Mouse (Mus musculus) limb, embryonic 14.5 days (tissue): Measurements from ENCODE around the gene Ubqlnl. TPM values are rescaled to one million over a fixed set of nuclear protein-coding genes. Genes with fewer than 3 reads are reported as not detected.

Experiments used
- ATAC-seq: fragments of 200-750 bp; cut with Nextera tagmentation; 2 replicates; pipeline ENCODE4 v1.8.0; 2017; ENCODE audit warnings: low read depth, moderate number of reproducible peaks, moderate TSS enrichment; ENCODE audit not compliant: low FRiP score
- DNase-seq: peaks from one replicate; pipeline ENCODE4 v3.0.0-alpha.2; 2015; ENCODE audit warnings: low spot score
- H3K27ac ChIP-seq: fragments of 300-500 bp; sonication (generic); replicated peaks from 2 replicates; pipeline ENCODE4 v1.5.1; 2014; ENCODE audit warnings: low read depth, mild to moderate bottlenecking, low read length, moderate library complexity, mixed read lengths
- H3K27me3 ChIP-seq: fragments of 300-500 bp; sonication (generic); 2 replicates; pipeline ENCODE4 v1.6.1; 2014; ENCODE audit warnings: low read length, mixed read lengths; ENCODE audit not compliant: control insufficient read depth, insufficient read depth
- H3K36me3 ChIP-seq: fragments of 300-500 bp; sonication (generic); 2 replicates; pipeline ENCODE4 v1.6.1; 2014; ENCODE audit warnings: mild to moderate bottlenecking, low read length, moderate library complexity, mixed read lengths; ENCODE audit not compliant: control insufficient read depth, insufficient read depth
- H3K4me1 ChIP-seq: fragments of 300-500 bp; sonication (generic); 2 replicates; pipeline ENCODE4 v1.6.1; 2014; ENCODE audit warnings: antibody characterized with exemption, low read length, mixed read lengths; ENCODE audit not compliant: control insufficient read depth, insufficient read depth
- H3K4me2 ChIP-seq: fragments of 300-500 bp; sonication (generic); replicated peaks from 2 replicates; pipeline ENCODE4 v1.6.1; 2014; ENCODE audit warnings: low read depth, mild to moderate bottlenecking, low read length, moderate library complexity; ENCODE audit not compliant: severe bottlenecking
- H3K4me3 ChIP-seq: fragments of 300-500 bp; sonication (generic); replicated peaks from 2 replicates; pipeline ENCODE4 v1.5.1; 2014; ENCODE audit warnings: low read length
- H3K9ac ChIP-seq: fragments of 300-500 bp; sonication (generic); 2 replicates; pipeline ENCODE4 v1.6.1; 2014; ENCODE audit warnings: mild to moderate bottlenecking, low read depth, low read length, moderate library complexity; ENCODE audit not compliant: severe bottlenecking
- H3K9me3 ChIP-seq: fragments of 300-500 bp; sonication (generic); 2 replicates; pipeline ENCODE4 v1.6.1; 2016; ENCODE audit warnings: low read length; ENCODE audit not compliant: control insufficient read depth
- POLR2A ChIP-seq: fragments of 200-500 bp; IDR thresholded peaks from 2 replicates; pipeline ENCODE4 v1.8.0; 2012; ENCODE audit warnings: inconsistent platforms, mild to moderate bottlenecking, moderate library complexity, borderline replicate concordance; ENCODE audit not compliant: insufficient read depth, insufficient read length; ENCODE audit errors: extremely low read depth
- WGBS: fragments of 180-500 bp; shearing (Covaris S2); extraction: QIAGEN DNeasy Blood & Tissue Kit; methylation state at CpG from one replicate; pipeline ENCODE4 v1.1.7; 2014; 5-methylcytosine and 5-hydroxymethylcytosine counted together
- polyA plus RNA-seq, 2 experiments: library from polyadenylated mRNA; depleted of rRNA in 1 of 2; stranded (reverse) in 1 of 2; unstranded in 1 of 2; fragments of >200 nt; fragmentation: Nextera tagmentation in 1 of 2; extraction: Ambion mirVana in 1 of 2; gene quantifications; 2 replicates each; pipeline versions ENCODE4 v1.2.1 to v1.2.3; 2012 to 2014

Ubqlnl gene
- polyA plus RNA-seq, 2 experiments: not detected

- H3K4me2 ChIP-seq: no peak within 1 kb of the TSS
- H3K27ac ChIP-seq: no peak within 1 kb of the TSS
- WGBS: 89% methylated on average over 5 of the region's 5 CpGs
- no peak within 1 kb of the TSS for H3K4me3 ChIP-seq
- DNase-seq: no peak
- H3K9ac ChIP-seq: no peak within 1 kb of the TSS
- H3K36me3 ChIP-seq: no peaks in the 10 kb centered on the region
- no peaks in the 10 kb centered on the region for H3K4me1 ChIP-seq
- H3K9me3 ChIP-seq: no peaks in the 10 kb centered on the region
- no peak for TF ChIP-seq POLR2A
- no peaks in the 10 kb centered on the region for H3K27me3 ChIP-seq
- no peak for ATAC-seq
Measured at GRCm38 (mm10) chr7:104129726-104130125, 20.6 kb downstream of the Ubqlnl start, which contains the start of gene Ubqln5. Ubqln5 (minus strand) TSS chr7:104129826.

DNA sequence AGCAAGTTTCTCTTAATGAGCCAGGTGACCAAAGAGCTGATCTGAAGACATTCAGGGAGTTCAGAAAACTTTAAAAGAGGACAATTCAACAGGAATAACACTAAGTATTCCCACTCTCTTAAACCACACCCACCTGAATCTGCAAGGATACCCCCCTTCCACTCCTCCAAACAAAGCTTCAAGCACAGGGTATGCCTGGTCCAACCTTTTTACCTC, 45.7 kb downstream of the Ubqlnl start, which contains the start of gene Olfr646:
Olfr646 (plus strand) TSS at position 117 of the 216 bp plus-strand sequence.
- H3K9me3 ChIP-seq: no peaks in the 10 kb centered on the region
- H3K36me3 ChIP-seq: no peaks in the 10 kb centered on the region
- TF ChIP-seq POLR2A: no peak
- H3K27ac ChIP-seq: no peak within 1 kb of the TSS
- no peaks in the 10 kb centered on the region for H3K4me1 ChIP-seq
- no peaks in the 10 kb centered on the region for H3K27me3 ChIP-seq
- DNase-seq: no peak
- H3K4me3 ChIP-seq: no peak within 1 kb of the TSS
- no peak within 1 kb of the TSS for H3K9ac ChIP-seq
- no peak within 1 kb of the TSS for H3K4me2 ChIP-seq
- ATAC-seq: no peak

- no peak overlapping the region for H3K27ac ChIP-seq
- ATAC-seq: no peak
- no peaks in the 10 kb centered on the region for H3K27me3 ChIP-seq
- H3K4me2 ChIP-seq: no peak overlapping the region
- 37% methylated on average over 4 of the region's 4 CpGs for WGBS
- no peak overlapping the region for H3K9ac ChIP-seq
- no peaks in the 10 kb centered on the region for H3K9me3 ChIP-seq
- TF ChIP-seq POLR2A: no peak
- no peaks in the 10 kb centered on the region for H3K4me1 ChIP-seq
- no peak overlapping the region for H3K4me3 ChIP-seq
- DNase-seq: no peak
- no peaks in the 10 kb centered on the region for H3K36me3 ChIP-seq
Measured at GRCm38 (mm10) chr7:104103913-104104756, 46.2 kb downstream of the Ubqlnl start.

Other genes starting within 250 kb of the Ubqlnl start
- not detected in 2 replicates for gene Olfr65, start 247.1 kb downstream of the Ubqlnl start, polyA plus RNA-seq (2012; rRNA removed)
- gene Olfr65, start 247.1 kb downstream of the Ubqlnl start, polyA plus RNA-seq (2014; fragmentation: Nextera tagmentation; extraction: Ambion mirVana): not detected in 2 replicates
- not detected in 2 replicates for gene Olfr631, start 221.7 kb downstream of the Ubqlnl start, polyA plus RNA-seq (2012; rRNA removed)
- gene Olfr631, start 221.7 kb downstream of the Ubqlnl start, polyA plus RNA-seq (2014; fragmentation: Nextera tagmentation; extraction: Ambion mirVana): not detected in 2 replicates
- gene Olfr632, start 216.2 kb downstream of the Ubqlnl start, polyA plus RNA-seq (2012; rRNA removed): not detected in 2 replicates
- gene Olfr632, start 216.2 kb downstream of the Ubqlnl start, polyA plus RNA-seq (2014; fragmentation: Nextera tagmentation; extraction: Ambion mirVana): not detected in 2 replicates
- not detected in 2 replicates for gene Olfr633, start 206.1 kb downstream of the Ubqlnl start, polyA plus RNA-seq (2012; rRNA removed)
- not detected in 2 replicates for gene Olfr633, start 206.1 kb downstream of the Ubqlnl start, polyA plus RNA-seq (2014; fragmentation: Nextera tagmentation; extraction: Ambion mirVana)
- gene Olfr635, start 179.4 kb downstream of the Ubqlnl start, polyA plus RNA-seq (2012; rRNA removed): not detected in 2 replicates
- 0.03 TPM in 1 of 2 replicates, not detected in the other for gene Olfr635, start 179.4 kb downstream of the Ubqlnl start, polyA plus RNA-seq (2014; fragmentation: Nextera tagmentation; extraction: Ambion mirVana)
- not detected in 2 replicates for gene Olfr638, start 151.8 kb downstream of the Ubqlnl start, polyA plus RNA-seq (2012; rRNA removed)
- gene Olfr638, start 151.8 kb downstream of the Ubqlnl start, polyA plus RNA-seq (2014; fragmentation: Nextera tagmentation; extraction: Ambion mirVana): not detected in 2 replicates
- not detected in 2 replicates for gene Olfr639, start 133.3 kb downstream of the Ubqlnl start, polyA plus RNA-seq (2012; rRNA removed)
- gene Olfr639, start 133.3 kb downstream of the Ubqlnl start, polyA plus RNA-seq (2014; fragmentation: Nextera tagmentation; extraction: Ambion mirVana): not detected in 2 replicates
- gene Olfr640, start 125.0 kb downstream of the Ubqlnl start, polyA plus RNA-seq (2012; rRNA removed): not detected in 2 replicates
- gene Olfr640, start 125.0 kb downstream of the Ubqlnl start, polyA plus RNA-seq (2014; fragmentation: Nextera tagmentation; extraction: Ambion mirVana): not detected in 2 replicates
- not detected in 2 replicates for gene Olfr641, start 115.1 kb downstream of the Ubqlnl start, polyA plus RNA-seq (2012; rRNA removed)
- not detected in 2 replicates for gene Olfr641, start 115.1 kb downstream of the Ubqlnl start, polyA plus RNA-seq (2014; fragmentation: Nextera tagmentation; extraction: Ambion mirVana)
- not detected in 2 replicates for gene Olfr642, start 97.9 kb downstream of the Ubqlnl start, polyA plus RNA-seq (2012; rRNA removed)
- not detected in 2 replicates for gene Olfr642, start 97.9 kb downstream of the Ubqlnl start, polyA plus RNA-seq (2014; fragmentation: Nextera tagmentation; extraction: Ambion mirVana)
- gene 4930516K23Rik, start 89.1 kb downstream of the Ubqlnl start, polyA plus RNA-seq (2012; rRNA removed): 0.03 TPM in 1 of 2 replicates, not detected in the other
- not detected in 2 replicates for gene 4930516K23Rik, start 89.1 kb downstream of the Ubqlnl start, polyA plus RNA-seq (2014; fragmentation: Nextera tagmentation; extraction: Ambion mirVana)
- gene Olfr644, start 78.7 kb downstream of the Ubqlnl start, polyA plus RNA-seq (2012; rRNA removed): 0.10 TPM in 1 of 2 replicates, not detected in the other
- not detected in 2 replicates for gene Olfr644, start 78.7 kb downstream of the Ubqlnl start, polyA plus RNA-seq (2014; fragmentation: Nextera tagmentation; extraction: Ambion mirVana)
- not detected in 2 replicates for gene Olfr645, start 65.1 kb downstream of the Ubqlnl start, polyA plus RNA-seq (2012; rRNA removed)
- not detected in 2 replicates for gene Olfr645, start 65.1 kb downstream of the Ubqlnl start, polyA plus RNA-seq (2014; fragmentation: Nextera tagmentation; extraction: Ambion mirVana)
- gene Olfr646, start 45.7 kb downstream of the Ubqlnl start, polyA plus RNA-seq (2012; rRNA removed): not detected in 2 replicates
- not detected in 2 replicates for gene Olfr646, start 45.7 kb downstream of the Ubqlnl start, polyA plus RNA-seq (2014; fragmentation: Nextera tagmentation; extraction: Ambion mirVana)
- gene Ubqln5, start 20.7 kb downstream of the Ubqlnl start, polyA plus RNA-seq (2012; rRNA removed): not detected in 2 replicates
- not detected in 2 replicates for gene Ubqln5, start 20.7 kb downstream of the Ubqlnl start, polyA plus RNA-seq (2014; fragmentation: Nextera tagmentation; extraction: Ambion mirVana)
- not detected in 2 replicates for gene Olfr643, start 13.2 kb downstream of the Ubqlnl start, polyA plus RNA-seq (2012; rRNA removed)
- not detected in 2 replicates for gene Olfr643, start 13.2 kb downstream of the Ubqlnl start, polyA plus RNA-seq (2014; fragmentation: Nextera tagmentation; extraction: Ambion mirVana)
- gene Ubqln3, start 7.3 kb downstream of the Ubqlnl start, polyA plus RNA-seq (2012; rRNA removed): not detected in 2 replicates
- gene Ubqln3, start 7.3 kb downstream of the Ubqlnl start, polyA plus RNA-seq (2014; fragmentation: Nextera tagmentation; extraction: Ambion mirVana): not detected in 2 replicates
- gene Olfm5, start 14.3 kb upstream of the Ubqlnl start, polyA plus RNA-seq (2012; rRNA removed): not detected in 2 replicates
- gene Olfm5, start 14.3 kb upstream of the Ubqlnl start, polyA plus RNA-seq (2014; fragmentation: Nextera tagmentation; extraction: Ambion mirVana): not detected in 2 replicates
- 0.05 and 0.08 TPM in 2 replicates for gene Olfr648, start 32.8 kb upstream of the Ubqlnl start, polyA plus RNA-seq (2012; rRNA removed)
- 0.21 and 0.35 TPM in 2 replicates for gene Olfr648, start 32.8 kb upstream of the Ubqlnl start, polyA plus RNA-seq (2014; fragmentation: Nextera tagmentation; extraction: Ambion mirVana)
- gene Olfr649, start 45.4 kb upstream of the Ubqlnl start, polyA plus RNA-seq (2012; rRNA removed): not detected in 2 replicates
- not detected in 2 replicates for gene Olfr649, start 45.4 kb upstream of the Ubqlnl start, polyA plus RNA-seq (2014; fragmentation: Nextera tagmentation; extraction: Ambion mirVana)
- 1.1 and 1.4 TPM in 2 replicates for gene Trim6, start 68.2 kb upstream of the Ubqlnl start, polyA plus RNA-seq (2012; rRNA removed)
- gene Trim6, start 68.2 kb upstream of the Ubqlnl start, polyA plus RNA-seq (2014; fragmentation: Nextera tagmentation; extraction: Ambion mirVana): 0.28 and 0.43 TPM in 2 replicates
- gene Trim34a, start 93.9 kb upstream of the Ubqlnl start, polyA plus RNA-seq (2012; rRNA removed): 3.4 and 3.5 TPM in 2 replicates
- gene Trim34a, start 93.9 kb upstream of the Ubqlnl start, polyA plus RNA-seq (2014; fragmentation: Nextera tagmentation; extraction: Ambion mirVana): 1.6 and 1.9 TPM in 2 replicates
- 0.20 and 0.29 TPM in 2 replicates for gene Trim5, start 137.5 kb upstream of the Ubqlnl start, polyA plus RNA-seq (2012; rRNA removed)
- gene Trim5, start 137.5 kb upstream of the Ubqlnl start, polyA plus RNA-seq (2014; fragmentation: Nextera tagmentation; extraction: Ambion mirVana): 0.10 and 0.25 TPM in 2 replicates
- gene Trim12a, start 164.9 kb upstream of the Ubqlnl start, polyA plus RNA-seq (2012; rRNA removed): 6.5 and 9.1 TPM in 2 replicates
- gene Trim12a, start 164.9 kb upstream of the Ubqlnl start, polyA plus RNA-seq (2014; fragmentation: Nextera tagmentation; extraction: Ambion mirVana): 5.7 and 6.0 TPM in 2 replicates
- 0.04 and 0.11 TPM in 2 replicates for gene Trim34b, start 178.9 kb upstream of the Ubqlnl start, polyA plus RNA-seq (2012; rRNA removed)
- 0.33 TPM in 1 of 2 replicates, not detected in the other for gene Trim34b, start 178.9 kb upstream of the Ubqlnl start, polyA plus RNA-seq (2014; fragmentation: Nextera tagmentation; extraction: Ambion mirVana)
- 3.6 and 4.4 TPM in 2 replicates for gene Trim12c, start 202.8 kb upstream of the Ubqlnl start, polyA plus RNA-seq (2012; rRNA removed)
- 1.7 TPM in 2 replicates for gene Trim12c, start 202.8 kb upstream of the Ubqlnl start, polyA plus RNA-seq (2014; fragmentation: Nextera tagmentation; extraction: Ambion mirVana)
- 0.04 and 0.06 TPM in 2 replicates for gene Trim30b, start 219.3 kb upstream of the Ubqlnl start, polyA plus RNA-seq (2012; rRNA removed)
- gene Trim30b, start 219.3 kb upstream of the Ubqlnl start, polyA plus RNA-seq (2014; fragmentation: Nextera tagmentation; extraction: Ambion mirVana): 0.07 TPM in 1 of 2 replicates, not detected in the other